Mouse (Mus musculus) heart, adult 18-20 months (tissue): ENCODE measurements around the gene C9. TPM values are rescaled to one million over a fixed set of nuclear protein-coding genes. Genes with fewer than 3 reads are reported as not detected.

Experiments used
- DNase-seq, 2 experiments: peaks; one replicate each; pipeline ENCODE4 v3.0.0; 2021 to 2022; ENCODE audit warnings: mixed read lengths in 1 of 2
- total RNA-seq, 2 experiments: library from RNA; stranded (reverse); gene quantifications; 2 replicates each; pipeline ENCODE4 v1.2.3; 2021

The C9 gene
- total RNA-seq, 2 experiments from 2014 or later, result not detected

DNA sequence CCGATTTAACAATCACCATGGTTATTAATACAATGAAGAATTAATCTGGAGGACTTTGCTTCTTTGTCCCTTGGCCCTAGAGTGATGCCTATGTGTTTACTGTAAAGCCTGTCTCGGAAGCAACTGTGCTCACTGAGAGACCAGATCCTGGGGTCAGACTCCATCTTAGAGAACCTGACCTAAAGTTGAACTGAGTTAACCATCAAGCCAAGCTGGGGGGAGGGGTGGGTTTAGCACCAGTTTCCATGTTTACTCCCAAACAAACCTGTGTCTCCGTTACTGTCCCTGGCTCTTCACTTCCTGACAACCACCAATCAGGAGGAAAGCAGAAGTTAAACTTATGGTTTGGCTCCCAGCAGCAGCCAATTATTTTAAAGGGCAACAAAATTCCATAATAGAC, 38.4 kb downstream of the C9 start:
- no peak for DNase-seq

DNA sequence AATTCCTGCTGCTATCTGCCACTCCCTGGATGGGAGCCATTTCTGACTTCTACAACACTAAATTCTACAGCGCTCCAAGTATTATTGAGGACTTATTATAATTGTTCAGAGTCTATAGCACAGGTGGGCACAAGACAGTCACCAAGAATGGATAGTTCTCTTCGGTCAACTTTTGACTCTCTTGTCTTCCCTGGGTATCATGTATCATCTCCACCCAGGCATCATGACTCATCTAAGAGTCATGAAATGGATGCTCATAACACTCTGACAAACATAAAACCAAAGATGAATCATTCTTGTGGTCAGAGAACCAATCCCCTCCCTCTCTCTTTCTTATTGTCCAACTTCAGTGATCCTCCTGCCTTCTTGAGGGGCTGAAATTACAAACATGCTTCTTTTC, 47.3 kb downstream of the C9 start:
- no peak for DNase-seq

DNA sequence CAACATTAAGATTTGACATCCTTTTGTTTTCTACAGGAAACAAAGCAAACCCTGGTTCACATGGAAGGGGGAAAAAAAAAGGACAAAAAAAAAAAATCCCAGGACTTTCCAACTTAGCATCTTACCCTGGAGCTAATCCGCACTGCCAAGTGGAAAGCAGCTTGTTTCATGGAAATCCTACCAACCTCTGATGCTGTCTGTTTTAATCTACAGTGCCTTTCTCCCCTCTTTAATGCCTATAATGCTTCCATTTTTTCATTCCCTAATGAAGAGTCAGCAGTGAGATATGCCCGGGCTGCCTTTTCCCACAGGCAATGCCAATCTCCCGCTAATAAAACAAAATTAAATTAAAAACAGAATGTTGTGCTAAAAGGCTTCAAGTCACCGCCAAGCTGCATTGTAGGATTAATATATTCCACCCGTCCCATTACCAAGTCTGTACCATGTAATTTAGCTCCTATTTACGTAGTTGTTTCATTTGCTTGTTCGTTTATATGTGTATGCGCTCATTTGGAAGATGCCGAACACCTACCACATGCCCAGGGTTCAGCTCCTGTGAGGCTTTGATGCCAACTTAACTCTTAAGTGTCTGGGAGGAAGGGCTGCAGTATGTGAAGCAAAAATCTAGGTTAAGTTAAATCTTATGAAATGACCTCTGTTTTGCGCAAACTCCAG, 53.4 kb downstream of the C9 start:
- no peak for DNase-seq

DNA sequence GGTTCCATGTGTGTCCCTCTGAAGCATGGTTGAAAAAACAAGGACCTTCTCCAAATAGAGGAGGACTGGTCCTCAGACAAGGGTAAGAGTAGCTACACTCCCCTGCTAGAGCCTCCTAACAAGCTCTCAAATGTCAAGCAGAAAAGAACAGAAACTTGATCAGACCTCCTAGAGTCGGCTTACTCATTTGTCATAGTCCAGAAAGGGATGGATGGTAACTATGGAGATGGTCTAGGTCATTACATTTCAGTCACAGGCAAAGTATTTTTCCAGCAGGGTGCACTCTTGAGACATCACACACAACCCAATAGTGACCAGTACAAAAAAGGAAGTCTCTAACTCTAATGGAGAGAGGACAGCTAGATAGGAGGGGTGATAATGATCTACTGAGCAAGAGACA, 55.7 kb downstream of the C9 start:
- peak; percentile 28 to 36 for DNase-seq

DNA sequence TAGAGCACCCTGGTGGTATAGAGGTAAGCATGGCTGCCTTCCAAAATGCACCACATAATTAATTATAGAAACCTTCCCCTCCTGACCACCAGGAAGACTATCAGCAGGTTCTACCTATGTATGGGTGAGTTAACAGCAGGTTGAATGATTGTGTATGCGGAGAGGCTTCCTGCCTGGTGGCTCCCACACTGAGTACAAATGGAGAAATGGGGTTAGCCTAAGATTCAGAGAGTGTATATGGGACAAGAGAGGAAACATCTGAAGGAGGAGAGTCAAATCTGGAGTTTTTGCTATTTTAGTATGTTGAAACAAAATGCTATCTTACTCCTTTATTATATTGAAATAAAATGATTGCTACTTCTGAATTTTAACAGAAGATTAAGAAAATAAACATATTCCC, 72.4 kb downstream of the C9 start:
- DNase-seq, result no peak

DNA sequence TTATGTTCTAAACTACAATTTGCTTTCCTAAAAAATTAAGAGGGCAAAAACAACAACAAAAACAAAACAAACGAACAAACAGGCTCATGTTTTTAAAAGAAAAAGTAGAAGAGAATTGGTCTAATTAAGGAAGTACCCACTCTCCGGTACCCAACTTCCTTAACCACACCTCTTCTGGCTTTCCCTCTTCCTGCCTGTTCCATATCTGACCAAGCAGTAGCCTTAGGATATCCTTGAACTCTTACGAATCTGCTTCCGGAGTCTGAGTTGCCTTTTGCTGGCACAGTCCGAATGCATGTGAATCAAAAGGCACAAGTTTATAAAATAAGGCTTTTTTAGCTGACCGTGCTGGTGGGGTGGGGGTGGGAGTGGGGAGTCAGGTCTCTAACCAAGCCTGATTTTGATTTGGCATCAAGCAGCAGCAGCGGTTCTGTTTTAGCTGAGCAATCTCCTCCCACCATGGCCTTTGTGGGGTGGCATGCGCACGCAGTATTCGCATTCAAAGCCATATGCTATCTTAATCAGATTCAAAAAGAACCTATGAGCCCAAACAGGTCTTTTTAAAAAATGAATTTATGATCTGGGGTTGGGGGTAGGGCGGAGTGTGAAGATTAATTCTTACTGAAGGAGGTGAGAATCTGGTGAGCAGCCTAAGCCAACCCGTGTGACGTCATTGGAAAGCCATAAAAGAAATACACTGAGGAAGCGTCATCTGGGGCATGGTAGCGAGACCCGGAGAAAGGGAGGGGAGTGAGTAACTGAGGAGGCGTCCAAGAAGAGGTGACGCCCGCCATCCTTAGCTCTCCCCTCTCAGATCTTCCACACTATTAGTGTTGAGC, 74.5 kb downstream of the C9 start:
- DNase-seq, result no peak

DNA sequence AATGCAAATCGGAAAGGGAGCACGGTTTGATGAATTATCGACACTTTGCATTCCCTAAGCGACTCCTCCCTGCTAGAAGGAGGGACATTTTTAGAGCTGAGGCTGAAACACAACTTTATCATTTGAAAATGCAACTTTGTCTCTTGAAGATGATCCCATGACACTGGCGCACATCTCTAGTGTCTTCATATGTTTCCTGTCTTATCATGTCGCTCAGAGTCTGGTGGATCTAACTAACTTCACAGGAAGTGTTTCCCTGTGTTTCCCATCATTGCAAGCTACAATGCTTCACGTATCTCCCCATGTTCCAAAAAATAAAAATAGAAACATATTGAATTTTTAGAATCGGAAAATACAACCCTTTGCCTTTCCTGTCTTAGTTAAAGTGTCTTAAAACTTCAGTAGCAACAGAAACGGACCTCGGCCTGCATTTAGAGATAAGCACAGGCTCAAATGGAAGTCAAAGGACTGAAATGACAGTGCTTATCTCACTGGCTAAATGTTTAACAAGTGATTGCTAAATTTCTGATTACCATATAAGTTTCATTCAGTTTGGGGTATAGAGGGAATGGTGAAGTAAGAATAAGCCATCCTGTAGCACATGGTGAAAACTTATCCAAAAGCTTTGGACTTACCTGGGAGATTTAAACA, 75.5 kb downstream of the C9 start:
- no peak for DNase-seq

DNA sequence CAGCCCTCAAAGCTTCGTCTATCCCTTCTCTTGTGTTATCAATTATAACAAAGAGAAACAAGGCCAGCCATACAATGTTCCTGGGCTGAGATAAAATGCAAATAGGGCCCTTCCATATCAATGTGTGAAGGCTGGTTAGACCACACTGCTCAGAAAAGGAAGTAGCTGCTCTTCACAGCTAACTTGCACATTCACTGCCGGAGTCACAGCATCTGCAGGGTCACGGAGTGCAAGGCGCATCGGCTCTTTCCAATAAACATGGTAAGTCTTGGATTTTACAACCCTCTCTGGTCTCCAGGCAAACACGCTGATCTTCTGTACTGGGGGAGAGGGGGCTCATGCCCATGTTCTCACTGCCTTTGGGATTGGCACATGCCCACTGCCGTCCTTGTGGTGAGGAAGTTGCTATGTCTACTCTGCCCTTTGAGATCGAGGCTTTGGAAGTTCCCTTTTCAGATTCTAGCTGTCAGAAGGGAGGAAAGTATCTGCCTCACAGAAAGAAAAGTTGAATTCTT, 77.6 kb downstream of the C9 start, which contains the start of gene Fyb:
TSS of gene Fyb (plus strand) at position 201 of the 515 bp plus-strand sequence.
- DNase-seq, result peak; percentile 24 to 26

DNA sequence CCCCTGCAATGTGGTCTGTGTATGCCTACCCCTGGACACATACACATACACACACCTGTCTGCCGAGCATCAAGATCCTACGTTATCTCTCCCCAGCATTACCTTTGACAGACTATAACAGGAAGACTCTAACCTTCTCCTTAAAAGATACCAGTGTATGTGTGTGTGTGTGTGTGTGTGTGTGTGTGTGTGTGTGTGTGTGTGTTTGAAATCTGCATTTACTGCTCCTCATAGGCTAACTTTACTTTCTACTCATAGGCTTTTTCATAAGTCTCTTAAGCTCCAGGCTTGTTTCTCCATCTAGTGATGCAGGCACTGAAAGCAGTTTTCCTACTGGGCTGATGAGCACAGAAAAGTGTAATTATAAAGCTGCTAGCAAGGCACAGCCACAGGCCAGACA, 79.7 kb downstream of the C9 start:
- DNase-seq, result no peak

DNA sequence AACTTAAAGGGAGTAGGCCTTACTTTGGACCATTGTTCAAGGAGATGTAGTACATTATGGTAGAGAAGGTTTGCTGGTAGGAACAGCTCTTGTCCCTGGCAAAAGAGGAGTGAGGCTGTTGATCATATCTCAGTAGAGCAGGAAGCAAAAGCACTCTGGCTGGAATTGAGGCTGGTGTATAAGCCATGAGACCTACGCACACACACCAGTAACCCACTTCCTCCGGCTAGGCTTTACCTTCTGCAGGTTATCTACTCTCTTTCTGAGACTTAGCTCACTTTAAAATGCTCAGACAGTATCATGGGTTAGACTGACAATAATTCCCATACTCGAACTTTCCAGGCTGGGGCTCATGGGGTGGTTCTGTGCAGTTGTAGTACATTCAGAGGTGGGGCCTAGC, 80.3 kb downstream of the C9 start:
- no peak for DNase-seq

DNA sequence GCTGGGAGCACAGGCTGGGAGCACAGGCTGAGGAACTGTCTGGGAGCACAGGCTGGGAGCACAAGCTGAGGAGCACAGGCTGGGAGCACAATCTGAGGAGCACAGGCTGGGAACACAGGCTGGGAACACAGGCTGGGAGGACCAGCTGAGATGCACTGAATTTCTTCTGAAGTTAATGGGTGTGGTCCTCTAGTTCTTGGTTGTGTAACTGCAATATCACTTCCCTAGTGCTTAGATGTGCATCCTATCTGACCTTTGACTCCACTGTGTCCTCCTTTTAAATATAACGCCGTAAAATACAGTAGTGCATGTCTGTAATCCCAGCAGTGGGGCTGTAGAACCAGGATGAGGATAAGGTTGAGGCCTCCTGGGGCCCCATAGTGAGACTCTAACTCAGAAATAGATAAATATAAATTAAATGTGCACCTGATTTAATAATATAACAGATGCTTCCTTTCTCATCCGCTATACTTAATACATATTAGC, 88.8 kb downstream of the C9 start:
- DNase-seq, result no peak

DNA sequence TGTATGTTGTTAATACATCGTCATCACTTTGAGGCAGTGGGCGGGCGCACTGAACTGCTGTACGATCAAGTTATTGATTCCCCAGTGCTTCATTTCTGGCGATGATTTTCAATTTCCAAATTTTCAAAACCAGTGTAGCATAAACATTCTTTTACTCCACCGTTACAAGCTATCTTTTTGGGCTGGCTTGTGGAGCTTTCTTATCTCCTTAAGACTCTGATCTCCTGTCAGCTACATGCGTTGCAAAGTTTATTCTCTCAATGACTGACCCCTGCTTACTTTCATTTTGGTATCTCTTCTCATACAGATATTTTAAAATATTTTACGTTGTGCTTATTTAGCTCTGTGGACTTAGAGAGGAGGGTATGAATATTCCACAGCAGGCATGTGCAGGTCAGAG, 89.5 kb downstream of the C9 start:
- no peak for DNase-seq

DNA sequence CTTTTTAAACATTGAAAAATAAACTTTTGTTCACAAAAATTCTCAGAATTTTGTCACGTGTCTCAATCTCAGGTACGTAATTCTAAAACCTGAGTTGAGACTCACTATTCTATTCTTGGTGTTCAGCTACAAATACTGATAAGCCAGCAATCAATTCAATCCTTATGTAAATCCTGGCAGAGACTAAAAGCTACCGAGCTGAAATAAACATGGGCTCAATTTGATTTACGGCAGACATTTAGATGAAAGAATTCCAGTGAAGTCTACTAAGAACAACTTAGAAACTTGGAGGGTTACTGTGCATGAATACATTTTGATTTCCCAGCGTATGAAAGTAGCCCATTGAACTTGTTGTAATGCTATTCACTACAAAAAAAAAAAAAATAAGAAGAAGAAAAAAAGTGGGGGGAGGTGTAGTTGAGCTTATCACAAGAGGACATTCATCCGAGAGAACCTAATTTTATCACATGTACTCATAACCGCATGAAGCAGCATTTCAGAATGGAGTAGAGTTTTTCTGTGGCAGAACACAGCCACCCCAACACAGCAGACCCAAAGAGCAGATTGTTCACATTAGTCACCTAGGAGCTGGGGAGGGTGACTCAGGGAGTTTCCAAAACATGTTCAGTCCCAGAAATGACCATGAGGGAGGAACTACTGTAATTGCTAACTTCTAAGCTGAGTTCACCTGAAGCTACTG, 94.7 kb downstream of the C9 start:
- no peak for DNase-seq

Other genes with a start within 250 kb of the C9 start
- 10 to 100 TPM; 15.1 to 17.2 TPM for gene Dab2, start 145.5 kb upstream of the C9 start, total RNA-seq
- gene Fyb, start 77.5 kb downstream of the C9 start, total RNA-seq, result 10 to 100 TPM; 19.8 to 34.3 TPM